Mouse (Mus musculus): Measurements from ENCODE around the gene Olfr1162. TPM values are rescaled to one million over a fixed set of nuclear protein-coding genes. Genes with fewer than 3 reads are reported as not detected.

Olfr1162 gene
- polyA plus RNA-seq (2014; fragmentation: Illumina TruSeq; extraction: RNeasy Lipid Tissue Mini Kit (QIAGEN cat#74804); ENCODE audit: low read depth, low replicate concordance) = not detected

GRCm38 (mm10) chr2:88051029-88051428 is at the start of gene Olfr1162:
Gene Olfr1162, minus strand, starts transcription at chr2:88051129.

GRCm38 (mm10) chr2:88093866-88094265 is 42.9 kb upstream of the Olfr1162 start, which contains the start of gene Olfr1164:
Gene Olfr1164, minus strand, starts transcription at chr2:88093966.

GRCm38 (mm10) chr2:88071730-88072129 is 20.8 kb upstream of the Olfr1162 start, which contains the start of gene Olfr1163:
Gene Olfr1163, minus strand, starts transcription at chr2:88071830.

GRCm38 (mm10) chr2:88037599-88037998 is 13.3 kb downstream of the Olfr1162 start, which contains the start of gene Olfr73:
Gene Olfr73, minus strand, starts transcription at chr2:88037699.

GRCm38 (mm10) chr2:88022474-88022873 is 28.5 kb downstream of the Olfr1162 start, which contains the start of gene Olfr1161:
Gene Olfr1161, plus strand, starts transcription at chr2:88022774.

GRCm38 (mm10) chr2:88007515-88008318 is 43.2 kb downstream of the Olfr1162 start, which contains the start of gene Olfr1160:
Gene Olfr1160, minus strand, starts transcription at chr2:88008268.

Other genes starting within 250 kb of the Olfr1162 start
- gene Olfr1145, start 241.3 kb downstream of the Olfr1162 start, polyA plus RNA-seq (2014; fragmentation: Illumina TruSeq; extraction: RNeasy Lipid Tissue Mini Kit (QIAGEN cat#74804); ENCODE audit: low read depth, low replicate concordance) = not detected
- gene Olfr1148, start 220.6 kb downstream of the Olfr1162 start, polyA plus RNA-seq (2014; fragmentation: Illumina TruSeq; extraction: RNeasy Lipid Tissue Mini Kit (QIAGEN cat#74804); ENCODE audit: low read depth, low replicate concordance) = not detected
- not detected for gene Olfr1150-ps1, start 207.1 kb downstream of the Olfr1162 start, polyA plus RNA-seq (2014; fragmentation: Illumina TruSeq; extraction: RNeasy Lipid Tissue Mini Kit (QIAGEN cat#74804); ENCODE audit: low read depth, low replicate concordance)
- gene Olfr1151, start 195.3 kb downstream of the Olfr1162 start, polyA plus RNA-seq (2014; fragmentation: Illumina TruSeq; extraction: RNeasy Lipid Tissue Mini Kit (QIAGEN cat#74804); ENCODE audit: low read depth, low replicate concordance) = not detected
- not detected for gene Olfr1152, start 184.6 kb downstream of the Olfr1162 start, polyA plus RNA-seq (2014; fragmentation: Illumina TruSeq; extraction: RNeasy Lipid Tissue Mini Kit (QIAGEN cat#74804); ENCODE audit: low read depth, low replicate concordance)
- gene Olfr1153, start 156.2 kb downstream of the Olfr1162 start, polyA plus RNA-seq (2014; fragmentation: Illumina TruSeq; extraction: RNeasy Lipid Tissue Mini Kit (QIAGEN cat#74804); ENCODE audit: low read depth, low replicate concordance) = not detected
- gene Olfr1154, start 146.0 kb downstream of the Olfr1162 start, polyA plus RNA-seq (2014; fragmentation: Illumina TruSeq; extraction: RNeasy Lipid Tissue Mini Kit (QIAGEN cat#74804); ENCODE audit: low read depth, low replicate concordance) = not detected
- gene Olfr1155, start 106.0 kb downstream of the Olfr1162 start, polyA plus RNA-seq (2014; fragmentation: Illumina TruSeq; extraction: RNeasy Lipid Tissue Mini Kit (QIAGEN cat#74804); ENCODE audit: low read depth, low replicate concordance) = not detected
- gene Olfr1156, start 98.0 kb downstream of the Olfr1162 start, polyA plus RNA-seq (2014; fragmentation: Illumina TruSeq; extraction: RNeasy Lipid Tissue Mini Kit (QIAGEN cat#74804); ENCODE audit: low read depth, low replicate concordance) = not detected
- not detected for gene Olfr1157, start 82.8 kb downstream of the Olfr1162 start, polyA plus RNA-seq (2014; fragmentation: Illumina TruSeq; extraction: RNeasy Lipid Tissue Mini Kit (QIAGEN cat#74804); ENCODE audit: low read depth, low replicate concordance)
- gene Olfr74, start 76.5 kb downstream of the Olfr1162 start, polyA plus RNA-seq (2014; fragmentation: Illumina TruSeq; extraction: RNeasy Lipid Tissue Mini Kit (QIAGEN cat#74804); ENCODE audit: low read depth, low replicate concordance) = not detected
- gene Olfr1158, start 61.0 kb downstream of the Olfr1162 start, polyA plus RNA-seq (2014; fragmentation: Illumina TruSeq; extraction: RNeasy Lipid Tissue Mini Kit (QIAGEN cat#74804); ENCODE audit: low read depth, low replicate concordance) = not detected
- gene Olfr1160, start 42.9 kb downstream of the Olfr1162 start, polyA plus RNA-seq (2014; fragmentation: Illumina TruSeq; extraction: RNeasy Lipid Tissue Mini Kit (QIAGEN cat#74804); ENCODE audit: low read depth, low replicate concordance) = not detected
- not detected for gene Olfr1161, start 28.4 kb downstream of the Olfr1162 start, polyA plus RNA-seq (2014; fragmentation: Illumina TruSeq; extraction: RNeasy Lipid Tissue Mini Kit (QIAGEN cat#74804); ENCODE audit: low read depth, low replicate concordance)
- not detected for gene Olfr73, start 13.4 kb downstream of the Olfr1162 start, polyA plus RNA-seq (2014; fragmentation: Illumina TruSeq; extraction: RNeasy Lipid Tissue Mini Kit (QIAGEN cat#74804); ENCODE audit: low read depth, low replicate concordance)
- gene Olfr1163, start 20.7 kb upstream of the Olfr1162 start, polyA plus RNA-seq (2014; fragmentation: Illumina TruSeq; extraction: RNeasy Lipid Tissue Mini Kit (QIAGEN cat#74804); ENCODE audit: low read depth, low replicate concordance) = not detected
- gene Olfr1164, start 42.8 kb upstream of the Olfr1162 start, polyA plus RNA-seq (2014; fragmentation: Illumina TruSeq; extraction: RNeasy Lipid Tissue Mini Kit (QIAGEN cat#74804); ENCODE audit: low read depth, low replicate concordance) = not detected
- gene Olfr1166, start 77.1 kb upstream of the Olfr1162 start, polyA plus RNA-seq (2014; fragmentation: Illumina TruSeq; extraction: RNeasy Lipid Tissue Mini Kit (QIAGEN cat#74804); ENCODE audit: low read depth, low replicate concordance) = not detected
- not detected for gene Olfr1167, start 104.1 kb upstream of the Olfr1162 start, polyA plus RNA-seq (2014; fragmentation: Illumina TruSeq; extraction: RNeasy Lipid Tissue Mini Kit (QIAGEN cat#74804); ENCODE audit: low read depth, low replicate concordance)
- gene Olfr1168, start 130.8 kb upstream of the Olfr1162 start, polyA plus RNA-seq (2014; fragmentation: Illumina TruSeq; extraction: RNeasy Lipid Tissue Mini Kit (QIAGEN cat#74804); ENCODE audit: low read depth, low replicate concordance) = not detected
- gene Olfr1170, start 177.2 kb upstream of the Olfr1162 start, polyA plus RNA-seq (2014; fragmentation: Illumina TruSeq; extraction: RNeasy Lipid Tissue Mini Kit (QIAGEN cat#74804); ENCODE audit: low read depth, low replicate concordance) = not detected
- not detected for gene Olfr1173, start 228.7 kb upstream of the Olfr1162 start, polyA plus RNA-seq (2014; fragmentation: Illumina TruSeq; extraction: RNeasy Lipid Tissue Mini Kit (QIAGEN cat#74804); ENCODE audit: low read depth, low replicate concordance)

Measured in liver, adult 10 weeks (tissue).